Mouse (Mus musculus) gastrocnemius, adult 2 months (tissue): ENCODE measurements around the gene Arhgef17. TPM values are rescaled to one million over a fixed set of nuclear protein-coding genes. Genes with fewer than 3 reads are reported as not detected.

Source experiments
- DNase-seq: peaks from one replicate; pipeline ENCODE4 v3.0.0; 2022
- H3K27ac ChIP-seq: fragments of 200-600 bp; 2 replicates; pipeline ENCODE4 v1.8.1; 2022; ENCODE audit warnings: mild to moderate bottlenecking
- H3K4me3 ChIP-seq: fragments of 200-600 bp; 2 replicates; pipeline ENCODE4 v1.8.1; 2022; ENCODE audit warnings: mild to moderate bottlenecking, moderate library complexity
- CTCF ChIP-seq: fragments of 200-600 bp; IDR thresholded peaks from 2 replicates; pipeline ENCODE4 v1.8.1; 2022; ENCODE audit warnings: antibody characterized with exemption, mild to moderate bottlenecking, moderate library complexity
- intact Hi-C: fragments of 180-260 bp; cut with DNase I; formaldehyde crosslinking; loops from one replicate; pipeline ENCODE4 v1.15.1; 2025
- total RNA-seq, 2 experiments: library from RNA; stranded (reverse); gene quantifications; 2 replicates each; pipeline ENCODE4 v1.2.3; 2021

Gene Arhgef17
- total RNA-seq, 2 experiments from 2014 or later: 20.9 to 33.3 TPM

DNA sequence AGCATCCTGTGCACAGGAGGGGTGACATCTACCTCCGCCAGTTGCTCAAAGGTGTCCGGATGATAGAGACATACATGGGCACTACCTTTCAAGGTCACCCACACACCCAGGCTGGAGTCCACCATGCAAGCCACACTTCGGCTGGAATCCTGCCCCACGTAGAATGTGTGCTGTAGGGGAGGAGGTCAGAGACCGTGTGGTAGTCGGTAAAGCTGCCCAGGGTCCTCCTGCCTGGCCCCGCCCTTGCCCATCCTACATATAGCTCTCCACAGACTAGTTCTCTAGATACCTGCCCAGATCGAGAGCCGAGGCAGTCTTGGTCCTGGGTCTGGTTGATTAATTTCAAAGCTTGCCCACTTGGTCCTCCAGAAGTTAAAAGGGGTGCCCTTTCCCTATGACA lies 55.1 kb downstream of the Arhgef17 start:
- no peak for TF ChIP-seq CTCF
- intact Hi-C loops: loop anchor here (5.0 kb wide), 1 partner anchor 39 kb away; no protein-coding TSS in a partner anchor
- peak; percentile 13 for DNase-seq
- H3K27ac ChIP-seq: no peak overlapping the region
- no peak overlapping the region for H3K4me3 ChIP-seq

DNA sequence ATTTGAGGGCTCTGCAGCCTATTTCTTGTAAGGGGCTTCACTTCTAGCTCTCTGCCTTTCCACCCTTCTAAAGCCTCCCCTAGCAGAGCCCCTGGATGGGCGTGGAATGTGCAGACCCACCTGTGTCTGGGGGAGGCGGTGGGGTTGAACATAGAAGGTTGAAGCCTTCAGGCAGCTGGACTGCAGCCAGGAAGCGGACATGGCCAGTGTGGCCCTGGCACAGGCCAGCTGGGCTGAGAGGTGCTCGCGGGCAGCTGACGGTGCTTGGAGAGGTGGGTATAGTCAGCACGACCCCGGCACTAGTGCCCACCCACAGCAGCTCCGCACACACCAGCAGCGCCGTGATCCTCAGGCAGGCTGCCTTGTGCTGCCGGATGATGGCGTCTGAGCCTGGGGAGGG lies 55.6 kb downstream of the Arhgef17 start:
- H3K27ac ChIP-seq: no peak overlapping the region

DNA sequence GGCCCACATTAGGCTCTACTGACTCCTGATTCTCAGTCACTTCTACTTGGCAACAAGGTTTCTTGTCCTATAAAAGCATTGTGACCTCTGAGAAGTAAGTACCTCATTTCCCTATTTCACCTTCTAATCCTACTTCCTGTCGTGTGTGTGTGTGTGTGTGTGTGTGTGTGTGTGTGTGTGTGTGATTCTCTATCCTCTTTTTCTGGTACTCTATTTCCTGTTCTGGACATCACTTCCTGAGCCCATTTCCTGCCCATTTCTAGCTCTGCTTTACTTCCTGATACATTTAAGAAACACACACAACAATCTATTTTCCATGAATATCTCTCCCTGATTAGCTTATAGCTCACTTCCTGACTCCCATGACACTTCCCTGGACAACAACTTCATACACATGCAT lies 56.1 kb downstream of the Arhgef17 start:
- no peak for TF ChIP-seq CTCF
- no peak overlapping the region for H3K4me3 ChIP-seq
- no peak overlapping the region for H3K27ac ChIP-seq
- intact Hi-C loops: loop anchor here (5.0 kb wide), 1 partner anchor 39 kb away; no protein-coding TSS in a partner anchor
- no peak for DNase-seq

More for the DNA sequence above, 55.6 kb downstream of the Arhgef17 start:
- intact Hi-C loops: loop anchor here (5.0 kb wide), 1 partner anchor 39 kb away; no protein-coding TSS in a partner anchor
- H3K4me3 ChIP-seq: no peak overlapping the region
- DNase-seq: peak; percentile 43
- no peak for TF ChIP-seq CTCF

DNA sequence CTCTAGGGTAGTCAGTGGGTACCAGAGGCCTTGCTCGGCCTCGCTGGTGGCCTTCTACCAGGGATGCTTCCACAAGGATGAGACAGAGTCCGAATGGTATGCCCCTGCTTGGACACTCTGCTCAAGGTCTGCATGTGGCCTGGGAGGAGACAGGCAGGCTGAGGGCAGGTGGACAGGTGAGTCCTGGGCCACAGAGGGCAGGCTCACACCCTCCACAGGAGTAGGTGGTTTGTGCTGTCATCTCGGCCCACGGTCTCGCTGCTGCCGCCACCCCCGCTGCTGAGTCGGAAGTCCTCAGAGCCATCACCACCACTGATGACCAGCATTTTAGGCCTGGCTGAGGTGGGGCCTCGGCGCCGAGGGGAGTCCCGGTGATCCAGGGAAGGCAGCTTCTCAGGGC lies 58.7 kb downstream of the Arhgef17 start:
- H3K4me3 ChIP-seq: no peak overlapping the region
- intact Hi-C loops: no loop called here
- DNase-seq: no peak
- H3K27ac ChIP-seq: no peak overlapping the region; the same call in 1 of the 2 replicates
- TF ChIP-seq CTCF: no peak

DNA sequence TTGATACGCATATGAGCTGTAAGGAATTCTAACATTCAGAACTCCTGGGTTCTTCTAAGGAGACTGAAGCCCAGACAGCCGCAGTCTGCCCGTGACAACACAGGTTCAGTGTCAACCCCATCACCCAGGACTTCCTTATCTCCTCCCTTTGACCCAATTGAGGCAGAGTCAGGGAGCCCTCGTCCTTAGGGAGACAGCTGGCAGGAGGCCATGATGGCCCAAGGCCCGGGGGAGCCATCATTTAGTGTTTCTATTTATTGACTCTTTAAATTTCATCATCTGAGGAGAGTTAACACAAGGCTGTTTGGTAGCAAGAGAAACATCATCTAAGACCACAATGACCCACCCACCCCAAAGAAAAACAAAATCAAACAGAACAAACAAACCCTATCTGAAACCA lies 60.0 kb downstream of the Arhgef17 start:
- peak; percentile 45 for DNase-seq
- no peak overlapping the region for H3K27ac ChIP-seq
- no peak overlapping the region for H3K4me3 ChIP-seq
- intact Hi-C loops: no loop called here
- no peak for TF ChIP-seq CTCF

DNA sequence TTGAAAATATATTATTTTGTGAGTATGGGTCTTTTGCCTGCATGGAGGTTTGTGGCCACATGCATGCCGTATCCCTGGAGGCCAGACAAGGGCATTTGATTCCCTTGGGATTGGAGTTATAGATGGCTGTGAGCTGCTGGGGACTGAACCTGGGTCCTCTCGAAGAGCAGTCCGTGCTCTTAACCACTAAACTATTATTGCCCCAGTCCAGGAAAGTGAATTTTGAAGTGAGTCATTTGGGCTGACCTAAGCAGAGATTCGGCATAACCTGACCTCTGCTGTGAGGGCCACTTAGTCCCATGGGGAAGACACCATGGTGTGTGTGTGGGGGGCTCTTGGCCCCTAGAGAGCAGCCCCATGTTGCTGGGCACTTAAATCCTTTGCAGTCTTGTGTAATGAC lies 60.6 kb downstream of the Arhgef17 start:
- TF ChIP-seq CTCF: no peak
- intact Hi-C loops: no loop called here
- Histone ChIP-seq H3K4me3 (no peak overlapping the region), H3K27ac (no peak overlapping the region)
- DNase-seq: no peak

DNA sequence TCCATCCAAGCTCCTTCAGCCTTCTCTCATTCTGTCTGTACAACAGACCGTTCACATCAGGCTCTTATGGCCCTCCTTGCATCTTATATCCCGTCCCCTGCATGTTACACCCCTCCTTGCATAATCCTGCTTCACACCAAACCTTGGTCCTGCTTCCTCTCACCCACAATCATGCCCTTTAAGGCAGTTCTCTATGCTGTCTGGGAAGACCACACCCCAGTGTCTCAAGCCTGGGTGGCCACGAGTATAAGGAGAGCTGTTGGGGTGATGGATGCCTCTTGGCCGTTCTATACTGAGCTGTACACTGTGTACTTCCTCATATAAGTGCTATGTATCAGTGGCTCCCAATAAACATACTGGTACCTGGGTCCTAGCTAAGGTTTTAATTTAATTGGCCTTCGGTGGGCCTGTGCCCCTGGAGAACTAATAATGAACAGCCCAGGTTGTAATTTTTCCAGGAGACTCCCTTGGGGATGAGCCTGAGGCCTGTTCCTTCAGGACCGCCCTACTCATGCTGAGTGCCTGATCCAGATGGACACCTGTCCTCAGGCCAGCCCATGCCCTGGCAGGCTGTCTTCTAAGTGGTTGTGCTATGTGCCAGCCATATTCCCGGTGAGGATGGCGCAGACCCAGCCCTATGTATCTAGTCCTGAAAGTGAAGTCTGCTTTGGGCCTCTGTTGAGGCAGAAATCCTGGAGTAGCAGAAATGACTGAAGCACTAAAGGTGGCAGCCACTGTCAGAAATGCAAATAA lies 61.9 kb downstream of the Arhgef17 start:
- intact Hi-C loops: loop anchor here (5.0 kb wide), 2 partner anchors 73 to 183 kb away; no protein-coding TSS in a partner anchor
- peak; percentile 74 for DNase-seq
- Histone ChIP-seq H3K4me3 (no peak overlapping the region), H3K27ac (peak overlapping the region; percentile 56)
- TF ChIP-seq CTCF: no peak

DNA sequence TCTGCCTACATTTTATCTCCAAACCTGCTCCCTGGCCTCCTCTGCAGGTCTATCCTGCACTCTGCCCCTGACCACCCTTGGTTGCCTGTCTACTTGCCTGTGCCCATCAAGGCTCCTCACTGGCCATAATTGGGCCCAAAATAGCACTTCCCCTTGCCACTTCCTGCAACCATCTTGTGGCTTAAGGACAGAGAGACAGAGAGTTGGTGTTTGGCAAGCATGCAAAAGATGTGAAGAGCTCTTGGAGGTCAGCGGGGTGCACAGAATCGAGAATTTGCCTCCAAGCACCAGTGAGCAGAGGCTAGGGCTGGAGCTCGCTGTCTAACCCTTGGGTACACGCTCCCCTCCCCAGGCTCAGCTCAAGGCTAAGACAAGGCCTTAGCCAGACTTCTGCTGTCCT lies 63.4 kb downstream of the Arhgef17 start:
- DNase-seq: no peak
- Histone ChIP-seq H3K27ac (peak overlapping the region; percentile 51; the same call in 1 of the 2 replicates), H3K4me3 (no peak overlapping the region)
- TF ChIP-seq CTCF: no peak
- intact Hi-C loops: loop anchor here (5.0 kb wide), 2 partner anchors 71 to 181 kb away; no protein-coding TSS in a partner anchor

DNA sequence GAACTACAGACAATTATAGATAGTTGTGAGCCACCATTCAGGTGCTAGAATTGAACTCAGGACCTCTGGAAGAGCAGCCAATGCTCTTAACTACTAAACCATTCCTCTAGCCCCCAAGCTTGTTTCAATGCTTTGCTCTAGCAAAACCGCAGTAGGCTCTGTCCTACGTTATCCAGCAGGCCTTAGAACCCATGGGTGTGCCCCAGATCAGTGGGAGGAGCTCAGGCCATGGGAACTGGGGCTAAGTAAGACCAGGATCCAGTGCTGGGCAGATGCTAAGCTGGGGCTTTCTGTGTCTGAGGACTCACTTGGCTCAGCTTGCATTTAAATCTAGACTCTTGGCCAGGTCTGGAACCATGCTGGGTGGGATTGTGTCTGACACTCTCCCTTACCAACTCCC lies 64.3 kb downstream of the Arhgef17 start:
- intact Hi-C loops: loop anchor here (5.0 kb wide), 2 partner anchors 70 to 180 kb away; no protein-coding TSS in a partner anchor

DNA sequence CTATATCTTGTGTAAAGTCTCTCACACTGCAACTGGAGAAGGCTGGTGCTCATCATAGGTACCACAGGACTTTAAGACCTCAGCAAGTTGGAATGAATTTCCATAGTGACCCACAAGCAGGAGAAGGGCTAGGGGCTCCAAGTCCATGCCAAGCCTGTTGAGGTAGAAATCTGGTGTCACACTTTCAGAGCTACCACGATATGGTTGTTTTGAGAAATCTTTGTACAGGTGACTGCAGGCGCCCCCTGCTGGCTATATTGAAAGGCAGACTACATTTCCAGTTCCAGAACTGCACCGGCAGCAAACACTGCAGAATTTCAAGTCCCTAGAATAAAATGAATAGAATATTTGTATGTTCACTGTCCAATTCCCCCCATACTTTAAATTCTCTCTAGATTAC lies 65.2 kb downstream of the Arhgef17 start:
- H3K27ac ChIP-seq: no peak overlapping the region
- intact Hi-C loops: loop anchor here (1.0 to 5.0 kb wide), 3 partner anchors 17 to 179 kb away; no protein-coding TSS in a partner anchor
- peak; percentile 77 for DNase-seq
- H3K4me3 ChIP-seq: no peak overlapping the region
- TF ChIP-seq CTCF: peak; percentile 99; the same call in 1 of the 2 replicates

More for the DNA sequence above, 64.3 kb downstream of the Arhgef17 start:
- H3K4me3 ChIP-seq: no peak overlapping the region
- no peak for DNase-seq
- H3K27ac ChIP-seq: no peak overlapping the region
- TF ChIP-seq CTCF: no peak

DNA sequence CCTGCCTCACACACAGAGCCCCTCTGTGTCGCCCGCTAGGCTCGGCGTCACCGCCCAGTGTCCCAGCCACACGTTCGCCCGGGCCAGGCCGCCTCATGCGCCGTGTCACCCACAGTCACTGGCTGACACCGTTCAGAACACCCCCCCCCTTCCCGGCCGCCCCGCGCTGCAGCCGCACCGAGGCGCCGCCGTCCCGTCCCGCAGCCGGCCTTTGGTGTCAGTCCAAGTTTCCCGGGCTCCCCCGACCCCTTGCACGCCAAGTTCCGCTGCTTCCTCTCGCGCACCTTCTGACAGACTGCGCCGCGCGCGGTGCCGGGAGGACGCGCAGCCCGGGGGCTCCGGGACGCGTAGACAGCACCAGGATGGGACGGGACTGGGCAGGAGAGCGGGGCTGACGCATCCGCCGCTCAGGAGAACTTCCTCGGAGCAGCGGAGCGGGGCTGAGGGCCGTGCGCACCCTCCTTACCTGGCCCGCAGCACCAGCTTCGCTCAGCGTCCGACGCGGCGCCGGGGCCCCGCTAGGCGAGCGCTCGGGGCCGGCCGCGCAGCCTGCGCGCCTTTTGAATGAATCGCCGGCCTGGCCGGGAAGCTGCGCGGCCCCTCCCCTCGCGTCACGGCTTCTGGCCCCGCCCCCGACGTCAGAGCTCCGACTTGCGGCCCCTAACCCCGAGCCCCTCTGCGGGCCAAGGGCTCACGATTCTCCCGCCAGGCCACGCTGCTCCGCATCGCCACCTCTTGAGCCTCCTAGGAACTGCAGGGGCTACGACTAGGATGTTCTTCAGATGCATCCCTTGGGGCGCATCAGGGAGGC lies 68.9 kb downstream of the Arhgef17 start, which contains the start of gene Relt:
TSS of gene Relt (minus strand) at position 619 of the 811 bp plus-strand sequence.
- peak within 1 kb of the TSS; percentile 94 for H3K27ac ChIP-seq
- peak; percentile 97 for DNase-seq
- intact Hi-C loops: no loop called here
- peak within 1 kb of the TSS; percentile 88 for H3K4me3 ChIP-seq
- peak; percentile 75 for TF ChIP-seq CTCF

DNA sequence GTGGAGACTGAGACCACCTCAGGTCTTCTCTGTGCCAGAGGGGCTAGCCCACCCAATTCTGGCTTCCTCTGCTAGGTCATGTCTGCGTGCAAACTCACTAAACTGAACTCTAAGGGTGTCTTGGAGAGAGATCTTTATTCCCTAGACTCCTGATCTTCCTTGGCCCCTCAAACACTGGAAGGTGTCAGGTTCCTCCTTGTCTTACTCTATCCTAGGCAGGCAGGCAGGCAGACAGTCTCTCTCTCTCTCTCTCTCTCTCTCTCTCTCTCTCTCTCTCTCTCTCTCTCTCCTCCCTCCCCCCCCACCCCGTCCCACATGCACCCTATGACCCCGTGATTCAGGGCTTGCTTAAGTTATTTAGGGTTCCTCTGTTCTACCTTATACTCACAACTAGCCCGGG lies 69.6 kb downstream of the Arhgef17 start:
- peak overlapping the region; percentile 94 for H3K27ac ChIP-seq
- intact Hi-C loops: no loop called here
- peak overlapping the region; percentile 88 for H3K4me3 ChIP-seq
- peak; percentile 12 for DNase-seq
- TF ChIP-seq CTCF: no peak
